9 mouse cellular contexts compared by ENCODE assay signal in genomic region chr5:33675964-33676363, GRCm38 (mm10). TPM values are rescaled to one million over a fixed set of nuclear protein-coding genes. Genes with fewer than 3 reads are reported as not detected.
DNase-seq lines count a peak whose midpoint lies in the region; ATAC-seq and TF ChIP-seq lines count a peak whose summit lies in the region.
"Had no signal": no experiment of that assay in that cellular context is flagged by ENCODE, and none has a peak within 500 bp of the region (broad histone marks: within the 10 kb centered on the region; RNA-seq: fewer than 3 reads in every experiment).

No protein-coding gene starts in this region.

- WGBS in forebrain, postnatal 0 days, result 4% methylated on average over 1 of the region's 1 CpGs
- WGBS in limb, embryonic 14.5 days, result 0% methylated on average over 1 of the region's 1 CpGs

- H3K9me3 ChIP-seq in G1E (replicated peaks), result no peaks in the 10 kb centered on the region
- H3K9me3 ChIP-seq in forebrain, postnatal 0 days (ENCODE audit: low read length), result no peaks in the 10 kb centered on the region
- no peaks in the 10 kb centered on the region for H3K9me3 ChIP-seq in limb, embryonic 14.5 days (ENCODE audit: control insufficient read depth, low read length)
- H3K9me3 ChIP-seq: liver, embryonic 13.5 days had no signal

- TF ChIP-seq POLR2A in bone marrow macrophage, adult 2 months (IDR thresholded peaks at IDR 0.05; ENCODE audit: borderline replicate concordance, low read depth, low read length), result no peak
- no peak for TF ChIP-seq POLR2A in limb, embryonic 14.5 days (IDR thresholded peaks at IDR 0.05; ENCODE audit: borderline replicate concordance, extremely low read depth, insufficient read depth, insufficient read length)

- peaks cover 26% of the 10 kb centered on the region for H3K4me1 ChIP-seq in G1E (ENCODE audit: insufficient read depth, low read depth, low read length)
- H3K4me1 ChIP-seq in bone marrow macrophage, adult 2 months (ENCODE audit: control insufficient read depth, insufficient read depth, low read length), result no peaks in the 10 kb centered on the region
- no peaks in the 10 kb centered on the region for H3K4me1 ChIP-seq in forebrain, postnatal 0 days (ENCODE audit: insufficient read depth)
- no peaks in the 10 kb centered on the region for H3K4me1 ChIP-seq in limb, embryonic 14.5 days (ENCODE audit: control insufficient read depth, insufficient read depth, low read length)

- peak; percentile 63 for TF ChIP-seq CTCF in G1E (IDR thresholded peaks at IDR 0.05; ENCODE audit: low read depth, low read length)
- peak; percentile 69 for TF ChIP-seq CTCF in bone marrow macrophage, adult 2 months (IDR thresholded peaks at IDR 0.05; ENCODE audit: low read depth, low read length)
- TF ChIP-seq CTCF in forebrain, postnatal 0 days (IDR thresholded peaks at IDR 0.05; ENCODE audit: low read depth), result peak; percentile 65

- no peaks in the 10 kb centered on the region; the same call in 1 of the 2 replicates for H3K27me3 ChIP-seq in G1E (ENCODE audit: insufficient read depth, low read length)
- H3K27me3 ChIP-seq in forebrain, postnatal 0 days (ENCODE audit: insufficient read depth, low read length), result no peaks in the 10 kb centered on the region
- H3K27me3 ChIP-seq in limb, embryonic 14.5 days (ENCODE audit: control insufficient read depth, insufficient read depth, low read length), result no peaks in the 10 kb centered on the region
- H3K27me3 ChIP-seq: liver, embryonic 13.5 days had no signal

- H3K27ac ChIP-seq in bone marrow macrophage, adult 2 months (ENCODE audit: insufficient read depth, low read depth, low read length), result no peak overlapping the region
- no peak overlapping the region for H3K27ac ChIP-seq in forebrain, postnatal 0 days (ENCODE audit: low read depth, low read length)
- H3K27ac ChIP-seq in limb, embryonic 14.5 days (replicated peaks; ENCODE audit: low read depth, low read length), result no peak overlapping the region
- H3K27ac ChIP-seq: liver, embryonic 13.5 days had no signal

- DNase-seq in kidney, adult 18-20 months, result peak; percentile 75
- DNase-seq in kidney, adult 11 months, result no peak
- no peak for DNase-seq in G1E (ENCODE audit: low spot score)
- peak; percentile 37 for DNase-seq in forebrain, postnatal 0 days
- DNase-seq in limb, embryonic 14.5 days (ENCODE audit: low spot score), result peak; percentile 79
- DNase-seq in retina, postnatal 1 day, result peak; percentile 76
- no peak for DNase-seq in spleen, postnatal 36 days (ENCODE audit: low spot score in 2 of 2)
- DNase-seq: liver, embryonic 13.5 days had no signal

- H3K36me3 ChIP-seq in G1E (replicated peaks), result peaks cover 37% of the 10 kb centered on the region
- 0 out of 2 replicates have a peak, but pooled peaks cover 4% of the 10 kb centered on the region for H3K36me3 ChIP-seq in forebrain, postnatal 0 days (ENCODE audit: insufficient read depth)
- peaks cover 25% of the 10 kb centered on the region for H3K36me3 ChIP-seq in limb, embryonic 14.5 days (ENCODE audit: control insufficient read depth, insufficient read depth, low read length)

- no peak for ATAC-seq in G1E (ENCODE audit: extremely low read depth, insufficient number of reproducible peaks, low FRiP score, poor library complexity, severe bottlenecking)
- no peak for ATAC-seq in forebrain, postnatal 0 days
- ATAC-seq in limb, embryonic 14.5 days (ENCODE audit: low FRiP score, low read depth), result no peak

- no peak overlapping the region for H3K9ac ChIP-seq in forebrain, postnatal 0 days
- H3K9ac ChIP-seq in limb, embryonic 14.5 days (ENCODE audit: low read depth, low read length, severe bottlenecking), result no peak overlapping the region
- H3K9ac ChIP-seq: liver, embryonic 13.5 days had no signal

- no peak overlapping the region for H3K4me2 ChIP-seq in forebrain, postnatal 0 days (ENCODE audit: low read depth)
- no peak overlapping the region for H3K4me2 ChIP-seq in limb, embryonic 14.5 days (replicated peaks; ENCODE audit: low read depth, low read length, severe bottlenecking)
- H3K4me2 ChIP-seq: liver, embryonic 13.5 days had no signal

- H3K4me3 ChIP-seq in G1E (ENCODE audit: low read depth, low read length), result no peak overlapping the region
- H3K4me3 ChIP-seq in bone marrow macrophage, adult 2 months (ENCODE audit: insufficient read depth, low read length), result no peak overlapping the region
- no peak overlapping the region for H3K4me3 ChIP-seq in forebrain, postnatal 0 days (ENCODE audit: low read depth, low read length)
- H3K4me3 ChIP-seq in limb, embryonic 14.5 days (replicated peaks; ENCODE audit: low read length), result no peak overlapping the region
- H3K4me3 ChIP-seq: liver, embryonic 13.5 days had no signal

RNA-seq across cellular contexts. Expression of gene Tmem129, which starts 17.7 kb away (rescaled TPM):
- total RNA-seq in G1E (2014; fragmentation: Nextera tagmentation) (20.7 and 22.3 TPM in 2 replicates), G1E (2017) (29.2 and 30.0 TPM in 2 replicates)
- polyA plus RNA-seq in G1E (2012), result 12.9 and 13.7 TPM in 2 replicates
- polyA plus RNA-seq in bone marrow macrophage, adult 2 months (2012; ENCODE audit: insufficient read depth, insufficient read length, missing spikeins), result 11.4 and 14.4 TPM in 2 replicates
- 20.6 and 23.9 TPM in 2 replicates for total RNA-seq in forebrain, postnatal 0 days (2014; rRNA removed)
- 15.5 and 20.9 TPM in 2 replicates for polyA plus RNA-seq in forebrain, postnatal 0 days (2015; fragmentation: Nextera tagmentation; extraction: Ambion mirVana)
- polyA plus RNA-seq in limb, embryonic 14.5 days (2012; rRNA removed), result 49.9 and 68.5 TPM in 2 replicates
- 44.9 and 49.3 TPM in 2 replicates for polyA plus RNA-seq in limb, embryonic 14.5 days (2014; fragmentation: Nextera tagmentation; extraction: Ambion mirVana)

RNA-seq across cellular contexts. Expression of gene Tacc3, which starts 18.0 kb away (rescaled TPM):
- total RNA-seq in G1E (2014; fragmentation: Nextera tagmentation) (112 and 119 TPM in 2 replicates), G1E (2017) (150 and 155 TPM in 2 replicates)
- 81.8 and 94.2 TPM in 2 replicates for polyA plus RNA-seq in G1E (2012)
- 58.6 and 69.4 TPM in 2 replicates for polyA plus RNA-seq in bone marrow macrophage, adult 2 months (2012; ENCODE audit: insufficient read depth, insufficient read length, missing spikeins)
- 12.0 and 20.1 TPM in 2 replicates for total RNA-seq in forebrain, postnatal 0 days (2014; rRNA removed)
- polyA plus RNA-seq in forebrain, postnatal 0 days (2015; fragmentation: Nextera tagmentation; extraction: Ambion mirVana), result 24.9 and 25.5 TPM in 2 replicates
- polyA plus RNA-seq in limb, embryonic 14.5 days (2012; rRNA removed), result 84.3 and 103 TPM in 2 replicates
- 147 and 154 TPM in 2 replicates for polyA plus RNA-seq in limb, embryonic 14.5 days (2014; fragmentation: Nextera tagmentation; extraction: Ambion mirVana)

RNA-seq across cellular contexts. Expression of gene Slbp, which starts 23.6 kb away (rescaled TPM):
- total RNA-seq in G1E (2014; fragmentation: Nextera tagmentation), result 168 and 174 TPM in 2 replicates
- total RNA-seq in G1E (2017), result 373 and 386 TPM in 2 replicates
- polyA plus RNA-seq in G1E (2012), result 174 and 196 TPM in 2 replicates
- 77.1 and 84.1 TPM in 2 replicates for polyA plus RNA-seq in bone marrow macrophage, adult 2 months (2012; ENCODE audit: insufficient read depth, insufficient read length, missing spikeins)
- 88.7 and 89.8 TPM in 2 replicates for total RNA-seq in forebrain, postnatal 0 days (2014; rRNA removed)
- 86.4 and 94.4 TPM in 2 replicates for polyA plus RNA-seq in forebrain, postnatal 0 days (2015; fragmentation: Nextera tagmentation; extraction: Ambion mirVana)
- 110 and 148 TPM in 2 replicates for polyA plus RNA-seq in limb, embryonic 14.5 days (2012; rRNA removed)
- 190 and 199 TPM in 2 replicates for polyA plus RNA-seq in limb, embryonic 14.5 days (2014; fragmentation: Nextera tagmentation; extraction: Ambion mirVana)

RNA-seq across cellular contexts. Expression of gene Fgfr3, which starts 45.5 kb away (rescaled TPM):
- not detected in 2 replicates for total RNA-seq in G1E (2014; fragmentation: Nextera tagmentation)
- total RNA-seq in G1E (2017), result 0.12 and 0.22 TPM in 2 replicates
- polyA plus RNA-seq in G1E (2012), result 0.03 TPM in 1 of 2 replicates, not detected in the other
- polyA plus RNA-seq in bone marrow macrophage, adult 2 months (2012; ENCODE audit: insufficient read depth, insufficient read length, missing spikeins), result not detected in 2 replicates
- 52.2 and 56.6 TPM in 2 replicates for total RNA-seq in forebrain, postnatal 0 days (2014; rRNA removed)
- polyA plus RNA-seq in forebrain, postnatal 0 days (2015; fragmentation: Nextera tagmentation; extraction: Ambion mirVana), result 11.7 and 22.2 TPM in 2 replicates
- polyA plus RNA-seq in limb, embryonic 14.5 days (2012; rRNA removed), result 143 and 179 TPM in 2 replicates
- 27.5 and 32.9 TPM in 2 replicates for polyA plus RNA-seq in limb, embryonic 14.5 days (2014; fragmentation: Nextera tagmentation; extraction: Ambion mirVana)

RNA-seq across cellular contexts. Expression of gene Gm9903, which starts 46.2 kb away (rescaled TPM):
- total RNA-seq in G1E (2014; fragmentation: Nextera tagmentation), result 2.8 and 2.9 TPM in 2 replicates
- 0.66 and 0.70 TPM in 2 replicates for total RNA-seq in G1E (2017)
- polyA plus RNA-seq in G1E (2012), result 0.06 TPM in 1 of 2 replicates, not detected in the other
- polyA plus RNA-seq in bone marrow macrophage, adult 2 months (2012; ENCODE audit: insufficient read depth, insufficient read length, missing spikeins), result 0.61 TPM in 1 of 2 replicates, not detected in the other
- 1.00 TPM in 1 of 2 replicates, not detected in the other for total RNA-seq in forebrain, postnatal 0 days (2014; rRNA removed)
- polyA plus RNA-seq in forebrain, postnatal 0 days (2015; fragmentation: Nextera tagmentation; extraction: Ambion mirVana), result 0.39 and 0.59 TPM in 2 replicates
- 0.78 and 0.80 TPM in 2 replicates for polyA plus RNA-seq in limb, embryonic 14.5 days (2012; rRNA removed)
- polyA plus RNA-seq in limb, embryonic 14.5 days (2014; fragmentation: Nextera tagmentation; extraction: Ambion mirVana), result 0.73 and 0.89 TPM in 2 replicates

Comparison
In these comparisons a context has a peak if more than half of its experiments do, and no peak if none do; other contexts are left out.
1. DNase-seq: peak in kidney, adult 18-20 months (single experiment), forebrain, postnatal 0 days (single experiment), limb, embryonic 14.5 days (single experiment) and retina, postnatal 1 day (single experiment); none in kidney, adult 11 months (single experiment), G1E (single experiment) and spleen, postnatal 36 days (0 of 2).
2. Peak in every context shown above with its lines, with median percentiles within 50 percentile points of each other: CTCF ChIP-seq.